Mouse (Mus musculus) embryonic facial prominence, embryonic 12.5 days (tissue): ENCODE measurements around the gene Fchsd2. TPM values are rescaled to one million over a fixed set of nuclear protein-coding genes. Genes with fewer than 3 reads are reported as not detected.

ENCODE experiments used
- polyA plus RNA-seq: library from polyadenylated mRNA; unstranded; fragments of >200 nt; fragmentation: Nextera tagmentation; extraction: Ambion mirVana; gene quantifications from 2 replicates; pipeline ENCODE4 v1.2.1, GENCODE M21; 2016

Fchsd2 gene
- polyA plus RNA-seq, 1 experiment from 2014 or later: 29.4 TPM

Other genes starting within 250 kb of the Fchsd2 start
- gene Relt, start 229.4 kb upstream of the Fchsd2 start, polyA plus RNA-seq: 3.4 and 4.1 TPM in 2 replicates
- 11.0 and 11.1 TPM in 2 replicates for gene Arhgef17, start 160.8 kb upstream of the Fchsd2 start, polyA plus RNA-seq
- gene P2ry6, start 118.2 kb upstream of the Fchsd2 start, polyA plus RNA-seq: 2.7 and 3.6 TPM in 2 replicates
- 0.83 and 1.2 TPM in 2 replicates for gene P2ry2, start 80.0 kb upstream of the Fchsd2 start, polyA plus RNA-seq
- 16.9 and 18.1 TPM in 2 replicates for gene Atg16l2, start 209.4 kb downstream of the Fchsd2 start, polyA plus RNA-seq
- gene Stard10, start 224.2 kb downstream of the Fchsd2 start, polyA plus RNA-seq: 19.4 and 20.6 TPM in 2 replicates